Mouse (Mus musculus) forebrain, embryonic 11.5 days (tissue): Measurements from ENCODE around the gene Haghl. TPM values are rescaled to one million over a fixed set of nuclear protein-coding genes. Genes with fewer than 3 reads are reported as not detected.
"Not testable (repeated sequence)": the region's sequence is repeated elsewhere in the genome, so short reads cannot be mapped to it uniquely, and the experiment has no call there.

ENCODE experiments used
- ATAC-seq: fragments of 200-750 bp; cut with Nextera tagmentation; replicated peaks from 2 replicates; pipeline ENCODE4 v1.8.0; 2017; ENCODE audit warnings: moderate TSS enrichment; ENCODE audit not compliant: low FRiP score
- DNase-seq: peaks from one replicate; pipeline ENCODE4 v3.0.0-alpha.2; 2017; ENCODE audit warnings: low spot score
- H3K27ac ChIP-seq: fragments of 300-500 bp; sonication (generic); 2 replicates; pipeline ENCODE4 v1.5.1; 2014; ENCODE audit warnings: low read depth, low read length
- H3K27me3 ChIP-seq: fragments of 300-500 bp; sonication (generic); 2 replicates; pipeline ENCODE4 v1.6.1; 2014; ENCODE audit warnings: mild to moderate bottlenecking, low read length, mixed read lengths; ENCODE audit not compliant: control insufficient read depth, insufficient read depth
- H3K36me3 ChIP-seq: fragments of 300-500 bp; sonication (generic); 2 replicates; pipeline ENCODE4 v1.6.1; 2014; ENCODE audit warnings: mild to moderate bottlenecking, low read length, moderate library complexity, mixed read lengths; ENCODE audit not compliant: control insufficient read depth, insufficient read depth
- H3K4me1 ChIP-seq: fragments of 300-500 bp; sonication (generic); replicated peaks from 2 replicates; pipeline ENCODE4 v1.6.1; 2014; ENCODE audit warnings: low read length, mixed read lengths; ENCODE audit not compliant: control insufficient read depth, insufficient read depth
- H3K4me2 ChIP-seq: fragments of 300-500 bp; sonication (generic); 2 replicates; pipeline ENCODE4 v1.6.1; 2014; ENCODE audit warnings: low read depth, mild to moderate bottlenecking, low read length, moderate library complexity, mixed read lengths; ENCODE audit not compliant: severe bottlenecking
- H3K4me3 ChIP-seq: fragments of 300-500 bp; sonication (generic); 2 replicates; pipeline ENCODE4 v1.5.1; 2014; ENCODE audit warnings: low read depth, low read length
- H3K9ac ChIP-seq: fragments of 300-500 bp; sonication (generic); 2 replicates; pipeline ENCODE4 v1.6.1; 2014; ENCODE audit warnings: low read length
- H3K9me3 ChIP-seq: fragments of 300-500 bp; sonication (generic); 2 replicates; pipeline ENCODE4 v1.6.1; 2016; ENCODE audit warnings: low read length, mixed read lengths; ENCODE audit not compliant: control insufficient read depth
- WGBS: fragments of 180-500 bp; shearing (Covaris S2); extraction: QIAGEN DNeasy Blood & Tissue Kit; methylation state at CpG from one replicate; pipeline ENCODE4 v1.1.7; 2014; 5-methylcytosine and 5-hydroxymethylcytosine counted together
- polyA plus RNA-seq: library from polyadenylated mRNA; unstranded; fragments of >200 nt; fragmentation: Nextera tagmentation; extraction: Ambion mirVana; gene quantifications from 2 replicates; pipeline ENCODE4 v1.2.1, GENCODE M21; 2014

The Haghl gene
- polyA plus RNA-seq, 1 experiment from 2014 or later: 76.1 TPM

- no peak for ATAC-seq
- no peaks in the 10 kb centered on the region for H3K36me3 ChIP-seq
- H3K4me2 ChIP-seq: no peak overlapping the region
- no peaks in the 10 kb centered on the region for H3K4me1 ChIP-seq
- H3K4me3 ChIP-seq: no peak overlapping the region
- no peak overlapping the region for H3K27ac ChIP-seq
- WGBS: 71% methylated on average over 5 of the region's 5 CpGs
- H3K9ac ChIP-seq: no peak overlapping the region
- no peaks in the 10 kb centered on the region for H3K27me3 ChIP-seq
- no peaks in the 10 kb centered on the region for H3K9me3 ChIP-seq
- no peak for DNase-seq
Measured at GRCm38 (mm10) chr17:25751446-25751845, 34.0 kb downstream of the Haghl start.

GRCm38 (mm10) chr17:25749314-25749713, 36.2 kb downstream of the Haghl start:
- no peak overlapping the region for H3K27ac ChIP-seq
- no peaks in the 10 kb centered on the region for H3K27me3 ChIP-seq
- WGBS: 82% methylated on average over 6 of the region's 6 CpGs
- H3K9ac ChIP-seq: no peak overlapping the region
- ATAC-seq: no peak
- no peak overlapping the region for H3K4me2 ChIP-seq
- no peak overlapping the region for H3K4me3 ChIP-seq
- no peak for DNase-seq
- H3K36me3 ChIP-seq: no peaks in the 10 kb centered on the region
- H3K4me1 ChIP-seq: no peaks in the 10 kb centered on the region
- no peaks in the 10 kb centered on the region for H3K9me3 ChIP-seq

GRCm38 (mm10) chr17:25748238-25748637, 37.2 kb downstream of the Haghl start:
- no peak overlapping the region for H3K9ac ChIP-seq
- no peaks in the 10 kb centered on the region for H3K4me1 ChIP-seq
- no peak for ATAC-seq
- no peak overlapping the region for H3K4me2 ChIP-seq
- 97% methylated on average over 4 of the region's 4 CpGs for WGBS
- no peaks in the 10 kb centered on the region for H3K9me3 ChIP-seq
- H3K4me3 ChIP-seq: no peak overlapping the region
- no peaks in the 10 kb centered on the region for H3K27me3 ChIP-seq
- no peaks in the 10 kb centered on the region for H3K36me3 ChIP-seq
- no peak overlapping the region for H3K27ac ChIP-seq
- no peak for DNase-seq

GRCm38 (mm10) chr17:25744311-25744710, 41.2 kb downstream of the Haghl start:
- Histone ChIP-seq H3K27me3 (no peaks in the 10 kb centered on the region), H3K9me3 (no peaks in the 10 kb centered on the region), H3K4me2 (no peak overlapping the region), H3K36me3 (no peaks in the 10 kb centered on the region), H3K4me3 (no peak overlapping the region), H3K27ac (no peak overlapping the region), H3K4me1 (no peaks in the 10 kb centered on the region), H3K9ac (no peak overlapping the region)
- 83% methylated on average over 10 of the region's 10 CpGs for WGBS
- no peak for DNase-seq
- ATAC-seq: no peak

GRCm38 (mm10) chr17:25743831-25744230, 41.6 kb downstream of the Haghl start:
- Histone ChIP-seq H3K4me3 (no peak overlapping the region), H3K4me2 (no peak overlapping the region)
- 95% methylated on average over 9 of the region's 9 CpGs for WGBS

GRCm38 (mm10) chr17:25741471-25741870, 44.0 kb downstream of the Haghl start:
- H3K4me1 ChIP-seq, DNase-seq, H3K27ac ChIP-seq, H3K4me2 ChIP-seq, H3K27me3 ChIP-seq, H3K9ac ChIP-seq, H3K36me3 ChIP-seq, H3K9me3 ChIP-seq, H3K4me3 ChIP-seq, ATAC-seq: not testable (repeated sequence)
- 75% methylated on average over 12 of the region's 12 CpGs for WGBS

More at GRCm38 (mm10) chr17:25743831-25744230, 41.6 kb downstream of the Haghl start:
- Histone ChIP-seq H3K4me1 (no peaks in the 10 kb centered on the region), H3K27ac (no peak overlapping the region), H3K27me3 (no peaks in the 10 kb centered on the region), H3K9ac (no peak overlapping the region), H3K36me3 (no peaks in the 10 kb centered on the region), H3K9me3 (no peaks in the 10 kb centered on the region)
- ATAC-seq (no peak), DNase-seq (no peak)

- DNase-seq (no peak), ATAC-seq (no peak)
- Histone ChIP-seq H3K36me3 (no peaks in the 10 kb centered on the region), H3K4me1 (no peaks in the 10 kb centered on the region), H3K9me3 (no peaks in the 10 kb centered on the region), H3K27ac (no peak overlapping the region), H3K4me2 (no peak overlapping the region), H3K9ac (no peak overlapping the region), H3K27me3 (no peaks in the 10 kb centered on the region), H3K4me3 (no peak overlapping the region)
- WGBS: 84% methylated on average over 7 of the region's 7 CpGs
Measured at GRCm38 (mm10) chr17:25738861-25739260, 46.6 kb downstream of the Haghl start.

GRCm38 (mm10) chr17:25735745-25736144, 49.7 kb downstream of the Haghl start, which contains the start of gene Mslnl:
Mslnl (plus strand) TSS chr17:25736042.
- no peak within 1 kb of the TSS for H3K27ac ChIP-seq
- H3K4me3 ChIP-seq: no peak within 1 kb of the TSS
- ATAC-seq (no peak), DNase-seq (no peak)
- no peaks in the 10 kb centered on the region for H3K36me3 ChIP-seq
- H3K4me2 ChIP-seq: no peak within 1 kb of the TSS
- no peaks in the 10 kb centered on the region for H3K9me3 ChIP-seq
- WGBS: 84% methylated on average over 3 of the region's 3 CpGs
- H3K27me3 ChIP-seq: no peaks in the 10 kb centered on the region
- no peak within 1 kb of the TSS for H3K9ac ChIP-seq
- H3K4me1 ChIP-seq: no peaks in the 10 kb centered on the region

GRCm38 (mm10) chr17:25735246-25735645, 50.2 kb downstream of the Haghl start:
- no peak overlapping the region for H3K4me3 ChIP-seq
- no peak overlapping the region for H3K9ac ChIP-seq
- H3K27me3 ChIP-seq: no peaks in the 10 kb centered on the region
- ATAC-seq: no peak
- no peak for DNase-seq
- WGBS: 87% methylated on average over 5 of the region's 5 CpGs
- no peaks in the 10 kb centered on the region for H3K9me3 ChIP-seq
- no peaks in the 10 kb centered on the region for H3K4me1 ChIP-seq
- no peak overlapping the region for H3K4me2 ChIP-seq
- no peaks in the 10 kb centered on the region for H3K36me3 ChIP-seq
- no peak overlapping the region for H3K27ac ChIP-seq
